ENCODE assay signal across 9 mouse cellular contexts in the genomic region with DNA sequence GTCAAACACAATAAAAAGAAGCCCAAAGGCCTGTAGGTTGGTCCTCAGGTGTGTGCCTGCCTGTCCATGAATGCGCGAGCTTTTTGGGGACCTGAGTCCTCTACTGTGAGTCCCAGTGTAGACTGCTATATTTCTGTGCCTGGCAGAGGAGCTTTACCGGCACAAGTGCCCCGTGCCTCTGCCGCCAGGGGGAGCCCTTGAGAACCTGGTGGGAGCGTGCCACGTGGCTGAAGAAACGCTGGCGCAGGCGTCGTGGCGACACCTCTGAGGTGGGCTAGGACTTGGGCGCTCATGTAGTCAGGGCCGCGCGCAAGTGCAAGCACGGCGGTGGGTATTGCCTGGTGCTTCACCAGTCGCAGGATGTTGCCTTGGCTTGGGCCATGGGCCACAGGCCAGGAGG. TPM values are rescaled to one million over a fixed set of nuclear protein-coding genes. Genes with fewer than 3 reads are reported as not detected.
A peak's percentile ranks its signal among the peaks of the same experiment; 100 is the strongest.
DNase-seq lines count a peak whose midpoint lies in the region; TF ChIP-seq lines count a peak whose summit lies in the region.
"Had no signal": no experiment of that assay in that cellular context is flagged by ENCODE, and none has a peak within 500 bp of the region (broad histone marks: within the 10 kb centered on the region; RNA-seq: fewer than 3 reads in every experiment).

A gene (plus strand): TSS at position 281 of the 400 bp plus-strand sequence.

- WGBS in cerebellum, adult 2 months, result 84% methylated on average over 19 of the region's 19 CpGs
- WGBS in small intestine, adult 2 months, result 82% methylated on average over 19 of the region's 19 CpGs

- TF ChIP-seq CTCF in cerebellum, adult 2 months (IDR thresholded peaks at IDR 0.05; ENCODE audit: borderline replicate concordance, insufficient read depth, low read depth, low read length), result peak; percentile 13; the same call in 1 of the 2 replicates
- TF ChIP-seq CTCF in small intestine, adult 2 months (IDR thresholded peaks at IDR 0.05; ENCODE audit: extremely low read depth, insufficient read length, insufficient replicate concordance, low read depth, low read length), result peak; percentile 38; the same call in 1 of the 2 replicates

- no peaks in the 10 kb centered on the region for H3K4me1 ChIP-seq in cerebellum, adult 2 months (ENCODE audit: control insufficient read depth, insufficient read depth, low read length)
- peaks cover 6% of the 10 kb centered on the region for H3K4me1 ChIP-seq in small intestine, adult 2 months (ENCODE audit: control insufficient read depth, insufficient read depth, insufficient read length, low read length)

- TF ChIP-seq POLR2A in cerebellum, adult 2 months (IDR thresholded peaks at IDR 0.05; ENCODE audit: borderline replicate concordance, insufficient read depth, low read length), result no peak
- 0 out of 2 replicates have a peak, but pooled peaks have one; percentile 2 for TF ChIP-seq POLR2A in small intestine, adult 2 months (IDR thresholded peaks at IDR 0.05; ENCODE audit: low read depth, low read length)

- intact Hi-C loops in left cerebral cortex, postnatal 14 days (cut with DNase I), result no loop called here

- peaks cover 64% of the 10 kb centered on the region for H3K36me3 ChIP-seq in small intestine, adult 2 months (ENCODE audit: control insufficient read depth, insufficient read depth, low read length)

- no peak for DNase-seq in cerebellum, adult 2 months
- no peak for DNase-seq in cerebellum, postnatal 14 days
- DNase-seq in spleen, adult 18-20 months, result peak; percentile 29 to 30
- DNase-seq in spleen, adult 12 weeks (ENCODE audit: low spot score), result no peak
- peak; percentile 57 to 61 for DNase-seq in kidney, postnatal 4 days
- no peak for DNase-seq in cerebellum, adult 11 months
- DNase-seq in left cerebral cortex, postnatal 14 days (ENCODE audit: low spot score in 2 of 2), result no peak

- no peaks in the 10 kb centered on the region; the same call in 1 of the 2 replicates for H3K27me3 ChIP-seq in cerebellum, adult 2 months (ENCODE audit: control insufficient read depth, insufficient read depth, low read length)
- no peaks in the 10 kb centered on the region for H3K27me3 ChIP-seq in small intestine, adult 2 months (ENCODE audit: control insufficient read depth, insufficient read depth, low read length)

- no peak within 1 kb of the TSS for H3K4me3 ChIP-seq in cerebellum, adult 2 months (replicated peaks; ENCODE audit: insufficient read depth, low read depth, low read length)
- H3K4me3 ChIP-seq in small intestine, adult 2 months (ENCODE audit: low read depth, low read length), result no peak within 1 kb of the TSS
- H3K4me3 ChIP-seq: midbrain, embryonic 12.5 days had no signal

- H3K27ac ChIP-seq in cerebellum, adult 2 months (ENCODE audit: insufficient read depth, low read length), result no peak within 1 kb of the TSS
- no peak within 1 kb of the TSS for H3K27ac ChIP-seq in small intestine, adult 2 months (ENCODE audit: insufficient read depth, low read depth, low read length)
- H3K27ac ChIP-seq: midbrain, embryonic 12.5 days had no signal

RNA-seq across cellular contexts. Expression of the gene that starts here (rescaled TPM):
- 17.1 and 19.7 TPM in 2 replicates for polyA plus RNA-seq in cerebellum, adult 2 months (2012; rRNA removed)
- 86.6 and 155 TPM in 2 replicates for polyA plus RNA-seq in small intestine, adult 2 months (2012; rRNA removed)
- 1 to 10 TPM; 1.7 to 4.7 TPM for total RNA-seq in left cerebral cortex, postnatal 14 days (2021)

Comparison
In these comparisons a context has a peak if more than half of its experiments do, and no peak if none do; other contexts are left out.
1. DNase-seq: peak in spleen, adult 18-20 months (2 of 2) and kidney, postnatal 4 days (2 of 2); none in cerebellum, adult 2 months (0 of 2), cerebellum, postnatal 14 days (0 of 2), spleen, adult 12 weeks (single experiment), cerebellum, adult 11 months (single experiment) and left cerebral cortex, postnatal 14 days (0 of 2).